ENCODE assay signal across 22 mouse cellular contexts in the genomic region with DNA sequence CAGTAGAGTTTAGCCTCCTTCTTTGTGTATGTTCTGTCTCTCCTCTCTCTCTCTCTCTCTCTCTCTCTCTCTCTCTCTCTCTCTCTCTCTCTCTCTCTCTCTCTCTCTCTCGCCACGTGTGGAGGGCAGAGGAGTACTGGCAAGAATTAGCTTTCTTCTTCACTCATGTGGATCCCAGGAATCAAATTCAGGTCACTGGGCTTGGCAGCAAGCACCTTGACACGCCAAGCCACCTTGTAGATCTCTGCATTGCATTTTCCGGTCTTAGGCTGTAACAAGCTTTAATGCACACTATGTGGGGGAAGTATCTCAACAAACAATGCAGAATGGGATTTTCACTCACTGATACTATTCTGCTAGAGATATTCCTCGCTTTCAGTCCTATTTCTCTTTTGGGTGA.
DNase-seq lines count a peak whose midpoint lies in the region; ATAC-seq and TF ChIP-seq lines count a peak whose summit lies in the region.
"Had no signal": no experiment of that assay in that cellular context is flagged by ENCODE, and none has a peak within 500 bp of the region (broad histone marks: within the 10 kb centered on the region; RNA-seq: fewer than 3 reads in every experiment).

No protein-coding gene starts in this region.

- no peaks in the 10 kb centered on the region for H3K27me3 ChIP-seq in cerebellum, adult 2 months (ENCODE audit: control insufficient read depth, insufficient read depth, low read length)
- H3K27me3 ChIP-seq in neural tube, embryonic 13.5 days, result no peaks in the 10 kb centered on the region
- H3K27me3 ChIP-seq in neural tube, embryonic 15.5 days (replicated peaks), result no peaks in the 10 kb centered on the region
- H3K27me3 ChIP-seq in midbrain, embryonic 14.5 days (ENCODE audit: control insufficient read depth, insufficient read depth, low read length), result no peaks in the 10 kb centered on the region
- H3K27me3 ChIP-seq: embryonic facial prominence, embryonic 12.5 days; forebrain, embryonic 13.5 days; intestine, embryonic 15.5 days; liver, embryonic 13.5 days had no signal

- WGBS in cerebellum, adult 2 months, result 33% methylated on average over 5 of the region's 5 CpGs
- 67% methylated on average over 5 of the region's 5 CpGs for WGBS in neural tube, embryonic 13.5 days
- 70% methylated on average over 5 of the region's 5 CpGs for WGBS in neural tube, embryonic 15.5 days
- 59% methylated on average over 5 of the region's 5 CpGs for WGBS in midbrain, embryonic 14.5 days

- no peak for TF ChIP-seq CTCF in cerebellum, adult 2 months (IDR thresholded peaks at IDR 0.05; ENCODE audit: borderline replicate concordance, insufficient read depth, low read depth, low read length)

- H3K9ac ChIP-seq in neural tube, embryonic 13.5 days, result no peak overlapping the region
- H3K9ac ChIP-seq in neural tube, embryonic 15.5 days (replicated peaks), result no peak overlapping the region
- no peak overlapping the region for H3K9ac ChIP-seq in midbrain, embryonic 14.5 days (replicated peaks; ENCODE audit: low read length)
- H3K9ac ChIP-seq: embryonic facial prominence, embryonic 12.5 days; forebrain, embryonic 13.5 days; intestine, embryonic 15.5 days; limb, embryonic 13.5 days; liver, embryonic 13.5 days; lung, embryonic 14.5 days had no signal

- no peaks in the 10 kb centered on the region for H3K36me3 ChIP-seq in neural tube, embryonic 13.5 days
- H3K36me3 ChIP-seq in neural tube, embryonic 15.5 days, result no peaks in the 10 kb centered on the region
- no peaks in the 10 kb centered on the region for H3K36me3 ChIP-seq in midbrain, embryonic 14.5 days (ENCODE audit: control insufficient read depth, insufficient read depth, low read length)
- H3K36me3 ChIP-seq: embryonic facial prominence, embryonic 12.5 days; intestine, embryonic 15.5 days; limb, embryonic 13.5 days; liver, embryonic 13.5 days had no signal

- no peak overlapping the region for H3K4me2 ChIP-seq in neural tube, embryonic 13.5 days
- no peak overlapping the region for H3K4me2 ChIP-seq in neural tube, embryonic 15.5 days
- no peak overlapping the region for H3K4me2 ChIP-seq in midbrain, embryonic 14.5 days (ENCODE audit: low read length)
- H3K4me2 ChIP-seq: embryonic facial prominence, embryonic 12.5 days; forebrain, embryonic 13.5 days; intestine, embryonic 15.5 days; limb, embryonic 13.5 days; liver, embryonic 13.5 days; lung, embryonic 14.5 days had no signal

- TF ChIP-seq POLR2A in cerebellum, adult 2 months (IDR thresholded peaks at IDR 0.05; ENCODE audit: borderline replicate concordance, insufficient read depth, low read length), result no peak

- no peak for ATAC-seq in neural tube, embryonic 13.5 days (ENCODE audit: low read depth)
- ATAC-seq in neural tube, embryonic 15.5 days (ENCODE audit: low FRiP score), result no peak
- ATAC-seq in midbrain, embryonic 14.5 days (ENCODE audit: low FRiP score, low TSS enrichment), result no peak
- ATAC-seq: forebrain, embryonic 13.5 days; intestine, embryonic 15.5 days had no signal

- H3K27ac ChIP-seq in cerebellum, adult 2 months (ENCODE audit: insufficient read depth, low read length), result no peak overlapping the region
- 0 out of 2 replicates have a peak overlapping the region, but pooled peaks have one; percentile 13 for H3K27ac ChIP-seq in neural tube, embryonic 13.5 days (replicated peaks)
- no peak overlapping the region; the same call in 1 of the 2 replicates for H3K27ac ChIP-seq in neural tube, embryonic 15.5 days (replicated peaks)
- peak overlapping the region; percentile 71 for H3K27ac ChIP-seq in midbrain, embryonic 14.5 days (replicated peaks; ENCODE audit: low read depth, low read length)
- H3K27ac ChIP-seq: embryonic facial prominence, embryonic 12.5 days; forebrain, embryonic 13.5 days; heart, adult 2 months; intestine, embryonic 15.5 days; limb, embryonic 13.5 days; liver, embryonic 13.5 days had no signal

- H3K4me1 ChIP-seq in cerebellum, adult 2 months (ENCODE audit: control insufficient read depth, insufficient read depth, low read length), result peaks cover 9% of the 10 kb centered on the region; the same call in 1 of the 2 replicates
- H3K4me1 ChIP-seq in neural tube, embryonic 13.5 days (replicated peaks), result peaks cover 17% of the 10 kb centered on the region
- H3K4me1 ChIP-seq in neural tube, embryonic 15.5 days, result peaks cover 26% of the 10 kb centered on the region
- peaks cover 25% of the 10 kb centered on the region for H3K4me1 ChIP-seq in midbrain, embryonic 14.5 days (ENCODE audit: control insufficient read depth, insufficient read depth, low read length)
- H3K4me1 ChIP-seq: embryonic facial prominence, embryonic 12.5 days; intestine, embryonic 15.5 days; liver, embryonic 13.5 days had no signal

- DNase-seq in cerebellum, adult 2 months, result peak; percentile 20 to 41
- DNase-seq in cerebellum, adult 11 months, result no peak
- no peak for DNase-seq in midbrain, embryonic 14.5 days
- no peak for DNase-seq in thymus, postnatal 14 days
- DNase-seq in layer of hippocampus, postnatal 14 days (ENCODE audit: low spot score in 2 of 2), result no peak
- DNase-seq in ovary, postnatal 36 days (ENCODE audit: low spot score), result no peak
- DNase-seq: adrenal gland, postnatal 25 days; gastrocnemius, postnatal 14 days; heart, adult 2 months; heart, postnatal 36 days; kidney, postnatal 36 days; liver, embryonic 13.5 days; lung, embryonic 14.5 days; lung, postnatal 4 days; thymus, postnatal 36 days had no signal

- no peak overlapping the region for H3K4me3 ChIP-seq in cerebellum, adult 2 months (replicated peaks; ENCODE audit: insufficient read depth, low read depth, low read length)
- no peak overlapping the region for H3K4me3 ChIP-seq in neural tube, embryonic 13.5 days
- no peak overlapping the region for H3K4me3 ChIP-seq in neural tube, embryonic 15.5 days (replicated peaks)
- no peak overlapping the region for H3K4me3 ChIP-seq in midbrain, embryonic 14.5 days (replicated peaks; ENCODE audit: low read depth, low read length)
- H3K4me3 ChIP-seq: embryonic facial prominence, embryonic 12.5 days; erythroblast, embryonic 14.5 days; forebrain, embryonic 13.5 days; heart, adult 2 months; intestine, embryonic 15.5 days; limb, embryonic 13.5 days; liver, embryonic 13.5 days had no signal

- no peaks in the 10 kb centered on the region for H3K9me3 ChIP-seq in neural tube, embryonic 13.5 days
- no peaks in the 10 kb centered on the region for H3K9me3 ChIP-seq in neural tube, embryonic 15.5 days (replicated peaks)
- no peaks in the 10 kb centered on the region for H3K9me3 ChIP-seq in midbrain, embryonic 14.5 days (ENCODE audit: control insufficient read depth, low read length)
- H3K9me3 ChIP-seq: embryonic facial prominence, embryonic 12.5 days; forebrain, embryonic 13.5 days; intestine, embryonic 15.5 days; limb, embryonic 13.5 days; liver, embryonic 13.5 days had no signal

Comparison
In these comparisons a context has a peak if more than half of its experiments do, and no peak if none do; other contexts are left out.
1. DNase-seq: peak in cerebellum, adult 2 months (2 of 2); none in cerebellum, adult 11 months (single experiment), midbrain, embryonic 14.5 days (single experiment), thymus, postnatal 14 days (single experiment), layer of hippocampus, postnatal 14 days (0 of 2) and ovary, postnatal 36 days (single experiment).
2. H3K27ac ChIP-seq: peak in neural tube, embryonic 13.5 days (single experiment) and midbrain, embryonic 14.5 days (single experiment); none in cerebellum, adult 2 months (single experiment) and neural tube, embryonic 15.5 days (single experiment).